22 mouse cellular contexts compared by ENCODE assay signal in the genomic region with DNA sequence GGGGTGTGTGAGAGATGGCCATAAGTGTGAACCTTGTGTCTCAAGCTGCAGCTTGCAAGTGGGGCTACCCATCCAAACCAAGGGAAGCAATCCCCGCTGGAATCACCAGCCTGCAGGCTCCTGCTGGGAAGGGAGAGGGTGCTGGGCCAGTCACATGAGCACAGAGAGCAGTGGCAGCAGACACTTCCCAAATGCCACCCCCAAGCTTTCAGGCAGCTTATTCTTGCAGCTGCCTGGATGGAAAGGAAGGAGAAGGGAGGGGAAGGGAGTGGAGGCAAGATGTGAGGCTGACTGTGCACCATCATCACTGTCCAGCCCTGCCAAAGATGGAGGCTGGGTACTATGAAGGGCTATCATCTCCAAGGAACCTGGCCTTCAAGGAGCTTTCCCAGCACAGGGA. TPM values are rescaled to one million over a fixed set of nuclear protein-coding genes. Genes with fewer than 3 reads are reported as not detected.
DNase-seq lines count a peak whose midpoint lies in the region; ATAC-seq lines count a peak whose summit lies in the region.
"Had no signal": no experiment of that assay in that cellular context is flagged by ENCODE, and none has a peak within 500 bp of the region (broad histone marks: within the 10 kb centered on the region; RNA-seq: fewer than 3 reads in every experiment).

No protein-coding gene starts in this region.

- DNase-seq in hindbrain, embryonic 14.5 days (ENCODE audit: low spot score) = no peak
- DNase-seq in hindbrain, embryonic 11.5 days (ENCODE audit: low spot score) = no peak
- DNase-seq in right cerebral cortex, adult 18-20 months = peak; percentile 84
- no peak for DNase-seq in right cerebral cortex, postnatal 4 days
- peak; percentile 40 to 57 for DNase-seq in layer of hippocampus, postnatal 14 days (ENCODE audit: low spot score in 2 of 2)
- peak; percentile 62 to 79 for DNase-seq in right cerebral cortex, postnatal 36 days (ENCODE audit: low spot score in 2 of 2)
- no peak for DNase-seq in embryo, embryonic 10.5 days (ENCODE audit: low spot score)
- no peak for DNase-seq in ovary, postnatal 10 days (ENCODE audit: low spot score)
- DNase-seq: B cell, adult 2 months; cerebellum, adult 2 months; gastrocnemius, postnatal 36 days; kidney, adult 2 months; kidney, postnatal 4 days; retina, postnatal 1 day; thymus, adult 18-20 months had no signal

- H3K9ac ChIP-seq in hindbrain, embryonic 14.5 days = 0 out of 2 replicates have a peak overlapping the region, but pooled peaks have one; percentile 1
- no peak overlapping the region for H3K9ac ChIP-seq in hindbrain, embryonic 11.5 days (ENCODE audit: low read depth, low read length)
- H3K9ac ChIP-seq: forebrain, embryonic 15.5 days; lung, embryonic 15.5 days had no signal

- ATAC-seq in hindbrain, embryonic 14.5 days (ENCODE audit: low FRiP score) = no peak
- ATAC-seq in hindbrain, embryonic 11.5 days (ENCODE audit: low FRiP score) = no peak
- ATAC-seq: forebrain, embryonic 15.5 days; hindbrain, postnatal 0 days had no signal

- H3K4me2 ChIP-seq in hindbrain, embryonic 14.5 days (replicated peaks) = no peak overlapping the region
- H3K4me2 ChIP-seq in hindbrain, embryonic 11.5 days (replicated peaks; ENCODE audit: low read depth, low read length) = no peak overlapping the region
- H3K4me2 ChIP-seq: forebrain, embryonic 15.5 days; heart, embryonic 11.5 days; lung, embryonic 15.5 days had no signal

- no peak overlapping the region for H3K4me3 ChIP-seq in hindbrain, embryonic 14.5 days (replicated peaks; ENCODE audit: low read length)
- no peak overlapping the region for H3K4me3 ChIP-seq in hindbrain, embryonic 11.5 days (ENCODE audit: low read depth, low read length)
- H3K4me3 ChIP-seq: forebrain, embryonic 15.5 days; lung, embryonic 15.5 days had no signal

- H3K27ac ChIP-seq in hindbrain, embryonic 14.5 days = no peak overlapping the region
- H3K27ac ChIP-seq in hindbrain, embryonic 11.5 days (ENCODE audit: low read depth, low read length) = no peak overlapping the region
- H3K27ac ChIP-seq: forebrain, embryonic 15.5 days; hindbrain, postnatal 0 days; lung, embryonic 15.5 days had no signal

- peaks cover 22% of the 10 kb centered on the region; the same call in 1 of the 2 replicates for H3K36me3 ChIP-seq in hindbrain, embryonic 14.5 days (replicated peaks; ENCODE audit: control insufficient read depth, insufficient read depth)
- no peaks in the 10 kb centered on the region for H3K36me3 ChIP-seq in hindbrain, embryonic 11.5 days (ENCODE audit: control insufficient read depth, insufficient read depth, low read length)

- H3K9me3 ChIP-seq in hindbrain, embryonic 14.5 days (ENCODE audit: control insufficient read depth, low read length) = no peaks in the 10 kb centered on the region
- no peaks in the 10 kb centered on the region for H3K9me3 ChIP-seq in hindbrain, embryonic 11.5 days (ENCODE audit: control insufficient read depth, low read length)
- H3K9me3 ChIP-seq: forebrain, embryonic 15.5 days; lung, embryonic 15.5 days had no signal

- no peaks in the 10 kb centered on the region for H3K27me3 ChIP-seq in hindbrain, embryonic 14.5 days (ENCODE audit: control insufficient read depth, insufficient read depth, low read length)
- no peaks in the 10 kb centered on the region for H3K27me3 ChIP-seq in hindbrain, embryonic 11.5 days (ENCODE audit: control insufficient read depth, insufficient read depth, low read length)
- H3K27me3 ChIP-seq: forebrain, embryonic 15.5 days; lung, embryonic 15.5 days had no signal

- H3K4me1 ChIP-seq in hindbrain, embryonic 14.5 days (replicated peaks; ENCODE audit: control insufficient read depth, insufficient read depth, low read length) = peaks cover 7% of the 10 kb centered on the region
- no peaks in the 10 kb centered on the region for H3K4me1 ChIP-seq in hindbrain, embryonic 11.5 days (replicated peaks; ENCODE audit: control insufficient read depth, insufficient read depth, low read length)

- WGBS in hindbrain, embryonic 14.5 days = 87% methylated on average over 1 of the region's 1 CpGs
- WGBS in hindbrain, embryonic 11.5 days = 88% methylated on average over 1 of the region's 1 CpGs

RNA-seq across cellular contexts. Expression of a gene that starts 8.7 kb away (rescaled TPM):
- 12.7 and 12.9 TPM in 2 replicates for polyA plus RNA-seq in hindbrain, embryonic 14.5 days (2014; fragmentation: Nextera tagmentation; extraction: Ambion mirVana)
- 4.2 and 5.8 TPM in 2 replicates for polyA plus RNA-seq in hindbrain, embryonic 11.5 days (2014; fragmentation: Nextera tagmentation; extraction: Ambion mirVana)
- 10 to 100 TPM; 88.3 to 91.7 TPM for total RNA-seq in layer of hippocampus, postnatal 14 days (2021)

RNA-seq across cellular contexts. Expression of a gene that starts 22.9 kb away (rescaled TPM):
- polyA plus RNA-seq in hindbrain, embryonic 14.5 days (2014; fragmentation: Nextera tagmentation; extraction: Ambion mirVana) = 0.13 and 0.16 TPM in 2 replicates
- polyA plus RNA-seq in hindbrain, embryonic 11.5 days (2014; fragmentation: Nextera tagmentation; extraction: Ambion mirVana) = 0.22 and 0.38 TPM in 2 replicates
- total RNA-seq in layer of hippocampus, postnatal 14 days (2021) = under 1 TPM in 1 of 2 experiments, not detected in 1; 0.53 TPM
- total RNA-seq: hindbrain, postnatal 0 days had no signal
- polyA plus RNA-seq: hindbrain, postnatal 0 days had no signal

RNA-seq across cellular contexts. Expression of a gene that starts 23.2 kb away (rescaled TPM):
- polyA plus RNA-seq in hindbrain, embryonic 14.5 days (2014; fragmentation: Nextera tagmentation; extraction: Ambion mirVana) = 141 and 157 TPM in 2 replicates
- 161 and 173 TPM in 2 replicates for polyA plus RNA-seq in hindbrain, embryonic 11.5 days (2014; fragmentation: Nextera tagmentation; extraction: Ambion mirVana)
- 10 to 100 TPM; 39.8 to 43.3 TPM for total RNA-seq in layer of hippocampus, postnatal 14 days (2021)

RNA-seq across cellular contexts. Expression of a gene that starts 36.5 kb away (rescaled TPM):
- 0.98 and 1.1 TPM in 2 replicates for polyA plus RNA-seq in hindbrain, embryonic 14.5 days (2014; fragmentation: Nextera tagmentation; extraction: Ambion mirVana)
- 0.10 and 0.17 TPM in 2 replicates for polyA plus RNA-seq in hindbrain, embryonic 11.5 days (2014; fragmentation: Nextera tagmentation; extraction: Ambion mirVana)
- total RNA-seq in layer of hippocampus, postnatal 14 days (2021) = under 1 TPM; 0.48 to 0.69 TPM
- total RNA-seq: gastrocnemius, postnatal 36 days; heart, postnatal 25 days; liver, adult 2 months; megakaryocyte-erythroid progenitor cell, adult 5-6 weeks had no signal
- polyA plus RNA-seq: heart, embryonic 11.5 days; liver, adult 2 months had no signal

RNA-seq across cellular contexts. Expression of a gene that starts 46.0 kb away (rescaled TPM):
- 34.2 and 38.8 TPM in 2 replicates for polyA plus RNA-seq in hindbrain, embryonic 14.5 days (2014; fragmentation: Nextera tagmentation; extraction: Ambion mirVana)
- 45.7 and 49.8 TPM in 2 replicates for polyA plus RNA-seq in hindbrain, embryonic 11.5 days (2014; fragmentation: Nextera tagmentation; extraction: Ambion mirVana)
- total RNA-seq in layer of hippocampus, postnatal 14 days (2021) = 10 to 100 TPM; 23.0 to 24.2 TPM

Comparison
In these comparisons a context has a peak if more than half of its experiments do, and no peak if none do; other contexts are left out.
1. DNase-seq: peak in right cerebral cortex, adult 18-20 months (single experiment), layer of hippocampus, postnatal 14 days (2 of 2) and right cerebral cortex, postnatal 36 days (2 of 2); none in hindbrain, embryonic 14.5 days (single experiment), hindbrain, embryonic 11.5 days (single experiment), right cerebral cortex, postnatal 4 days (single experiment), embryo, embryonic 10.5 days (single experiment) and ovary, postnatal 10 days (single experiment).